In genomic region chr12:17175124-17175523, GRCm38 (mm10) we compare ENCODE assay signal across 9 mouse cellular contexts. TPM values are rescaled to one million over a fixed set of nuclear protein-coding genes. Genes with fewer than 3 reads are reported as not detected.
DNase-seq lines count a peak whose midpoint lies in the region; ATAC-seq and TF ChIP-seq lines count a peak whose summit lies in the region.
"Had no signal": no experiment of that assay in that cellular context is flagged by ENCODE, and none has a peak within 500 bp of the region (broad histone marks: within the 10 kb centered on the region; RNA-seq: fewer than 3 reads in every experiment).

No protein-coding gene starts in this region.

- no peak for DNase-seq in lung, embryonic 14.5 days
- DNase-seq in lung, postnatal 14 days, result no peak
- DNase-seq in urinary bladder, postnatal 10 days (ENCODE audit: low spot score), result no peak
- DNase-seq in lung, adult 18-20 months, result no peak
- DNase-seq: thymus, postnatal 25 days had no signal

- H3K4me2 ChIP-seq in lung, embryonic 14.5 days, result peak overlapping the region; percentile 89
- H3K4me2 ChIP-seq in forebrain, embryonic 15.5 days (replicated peaks), result peak overlapping the region; percentile 98
- H3K4me2 ChIP-seq in limb, embryonic 13.5 days (replicated peaks), result peak overlapping the region; percentile 99
- H3K4me2 ChIP-seq in stomach, embryonic 15.5 days, result peak overlapping the region; percentile 99

- H3K4me1 ChIP-seq in lung, embryonic 14.5 days (ENCODE audit: insufficient read depth), result no peaks in the 10 kb centered on the region
- H3K4me1 ChIP-seq in forebrain, embryonic 15.5 days, result peaks cover 14% of the 10 kb centered on the region
- peaks cover 10% of the 10 kb centered on the region for H3K4me1 ChIP-seq in limb, embryonic 13.5 days
- peaks cover 13% of the 10 kb centered on the region for H3K4me1 ChIP-seq in stomach, embryonic 15.5 days

- H3K36me3 ChIP-seq in lung, embryonic 14.5 days (ENCODE audit: insufficient read depth), result no peaks in the 10 kb centered on the region
- no peaks in the 10 kb centered on the region for H3K36me3 ChIP-seq in forebrain, embryonic 15.5 days
- H3K36me3 ChIP-seq in limb, embryonic 13.5 days, result no peaks in the 10 kb centered on the region
- H3K36me3 ChIP-seq in stomach, embryonic 15.5 days, result no peaks in the 10 kb centered on the region

- H3K27ac ChIP-seq in lung, embryonic 14.5 days (ENCODE audit: low read depth), result no peak overlapping the region
- H3K27ac ChIP-seq in forebrain, embryonic 15.5 days (replicated peaks), result no peak overlapping the region
- H3K27ac ChIP-seq in limb, embryonic 13.5 days, result no peak overlapping the region
- no peak overlapping the region for H3K27ac ChIP-seq in stomach, embryonic 15.5 days

- H3K27me3 ChIP-seq in lung, embryonic 14.5 days (ENCODE audit: insufficient read depth, low read length), result peaks cover 31% of the 10 kb centered on the region
- H3K27me3 ChIP-seq in forebrain, embryonic 15.5 days, result peaks cover 11% of the 10 kb centered on the region
- H3K27me3 ChIP-seq in limb, embryonic 13.5 days, result peaks cover 43% of the 10 kb centered on the region
- peaks cover 30% of the 10 kb centered on the region for H3K27me3 ChIP-seq in stomach, embryonic 15.5 days (replicated peaks)

- 63% methylated on average over 20 of the region's 20 CpGs for WGBS in lung, embryonic 14.5 days
- WGBS in forebrain, embryonic 15.5 days, result 84% methylated on average over 20 of the region's 20 CpGs
- WGBS in limb, embryonic 13.5 days, result 82% methylated on average over 20 of the region's 20 CpGs
- 70% methylated on average over 20 of the region's 20 CpGs for WGBS in stomach, embryonic 15.5 days

- no peaks in the 10 kb centered on the region for H3K9me3 ChIP-seq in lung, embryonic 14.5 days (ENCODE audit: low read depth, low read length)
- no peaks in the 10 kb centered on the region for H3K9me3 ChIP-seq in forebrain, embryonic 15.5 days
- H3K9me3 ChIP-seq in limb, embryonic 13.5 days, result no peaks in the 10 kb centered on the region
- no peaks in the 10 kb centered on the region for H3K9me3 ChIP-seq in stomach, embryonic 15.5 days

- no peak for ATAC-seq in lung, embryonic 14.5 days (ENCODE audit: insufficient read depth)
- ATAC-seq in forebrain, embryonic 15.5 days (replicated peaks), result no peak
- ATAC-seq in limb, embryonic 13.5 days (ENCODE audit: low FRiP score, low read depth), result no peak
- ATAC-seq in stomach, embryonic 15.5 days (ENCODE audit: insufficient read depth, low FRiP score, low read depth), result no peak

- H3K4me3 ChIP-seq in lung, embryonic 14.5 days (ENCODE audit: low read depth, low read length), result no peak overlapping the region
- H3K4me3 ChIP-seq in forebrain, embryonic 15.5 days, result peak overlapping the region; percentile 57
- peak overlapping the region; percentile 55 for H3K4me3 ChIP-seq in limb, embryonic 13.5 days
- H3K4me3 ChIP-seq in stomach, embryonic 15.5 days (replicated peaks), result no peak overlapping the region; the same call in 1 of the 2 replicates

- H3K9ac ChIP-seq in lung, embryonic 14.5 days, result no peak overlapping the region
- H3K9ac ChIP-seq in forebrain, embryonic 15.5 days (replicated peaks), result peak overlapping the region; percentile 65; the same call in 1 of the 2 replicates
- H3K9ac ChIP-seq in limb, embryonic 13.5 days, result peak overlapping the region; percentile 73; the same call in 1 of the 2 replicates
- no peak overlapping the region for H3K9ac ChIP-seq in stomach, embryonic 15.5 days

- TF ChIP-seq CTCF in lung, embryonic 14.5 days (IDR thresholded peaks at IDR 0.05; ENCODE audit: low read depth), result no peak

RNA-seq across cellular contexts. Expression of gene Kcnf1, which starts 1.6 kb away (rescaled TPM):
- polyA plus RNA-seq in lung, embryonic 14.5 days (2014; fragmentation: Nextera tagmentation; extraction: Ambion mirVana), result 0.19 and 0.34 TPM in 2 replicates
- polyA plus RNA-seq in forebrain, embryonic 15.5 days (2015; fragmentation: Nextera tagmentation; extraction: Ambion mirVana), result 4.0 and 4.1 TPM in 2 replicates
- polyA plus RNA-seq in limb, embryonic 13.5 days (2015; fragmentation: Nextera tagmentation; extraction: Ambion mirVana), result 0.63 and 0.80 TPM in 2 replicates
- 0.35 and 0.40 TPM in 2 replicates for polyA plus RNA-seq in stomach, embryonic 15.5 days (2015; fragmentation: Nextera tagmentation; extraction: Ambion mirVana)
- polyA plus RNA-seq: liver, adult 2 months had no signal

Comparison
In these comparisons a context has a peak if more than half of its experiments do, and no peak if none do; other contexts are left out.
1. H3K4me3 ChIP-seq: peak in forebrain, embryonic 15.5 days (single experiment) and limb, embryonic 13.5 days (single experiment); none in lung, embryonic 14.5 days (single experiment) and stomach, embryonic 15.5 days (single experiment).
2. H3K9ac ChIP-seq: peak in forebrain, embryonic 15.5 days (single experiment) and limb, embryonic 13.5 days (single experiment); none in lung, embryonic 14.5 days (single experiment) and stomach, embryonic 15.5 days (single experiment).
3. Peak in every context shown above with its lines, with median percentiles within 50 percentile points of each other: H3K4me2 ChIP-seq.